Mouse (Mus musculus) gastrocnemius, postnatal 36 days (tissue): Measurements from ENCODE around the gene Idh3g. TPM values are rescaled to one million over a fixed set of nuclear protein-coding genes. Genes with fewer than 3 reads are reported as not detected.
"Not testable (repeated sequence)": the region's sequence is repeated elsewhere in the genome, so short reads cannot be mapped to it uniquely, and the experiment has no call there.

Source experiments
- DNase-seq, 2 experiments: peaks; one replicate each; pipeline ENCODE4 v3.0.0; 2022
- intact Hi-C: fragments of 180-260 bp; cut with DNase I; formaldehyde crosslinking; loops from one replicate; pipeline ENCODE4 v1.15.1; 2025
- total RNA-seq, 2 experiments: library from RNA; stranded (reverse); gene quantifications; 2 replicates each; pipeline ENCODE4 v1.2.3; 2021

Gene Idh3g
- total RNA-seq, 2 experiments from 2014 or later: 401 to 409 TPM

DNA sequence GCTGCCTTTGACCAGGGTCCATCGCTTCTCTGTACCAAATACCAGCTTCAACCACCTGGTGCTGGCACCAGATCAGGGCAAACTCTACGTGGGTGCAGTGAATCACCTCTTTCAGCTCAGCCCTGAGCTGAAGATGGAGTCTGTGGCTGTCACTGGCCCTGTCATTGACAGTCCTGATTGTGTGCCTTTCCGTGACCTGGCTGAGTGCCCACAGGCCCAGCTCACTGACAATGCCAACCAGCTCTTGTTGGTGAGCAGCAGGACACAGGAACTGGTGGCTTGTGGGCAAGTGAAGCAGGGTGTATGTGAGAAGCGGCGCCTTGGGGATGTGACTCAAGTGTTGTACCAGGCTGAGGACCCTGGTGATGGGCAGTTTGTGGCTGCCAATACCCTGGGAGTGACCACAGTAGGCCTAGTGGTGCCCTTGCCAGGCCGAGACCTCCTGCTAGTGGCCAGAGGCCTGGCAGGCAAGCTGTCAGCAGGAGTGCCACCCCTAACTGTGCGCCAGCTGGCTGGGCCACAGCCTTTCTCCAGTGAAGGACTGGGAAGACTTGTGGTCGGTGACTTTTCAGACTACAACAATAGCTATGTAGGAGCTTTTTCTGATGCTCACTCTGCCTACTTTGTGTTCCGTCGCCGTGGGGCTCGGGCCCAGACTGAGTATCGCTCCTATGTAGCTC lies 27.9 kb downstream of the Idh3g start:
- no peak for DNase-seq
- intact Hi-C loops: no loop called here

DNA sequence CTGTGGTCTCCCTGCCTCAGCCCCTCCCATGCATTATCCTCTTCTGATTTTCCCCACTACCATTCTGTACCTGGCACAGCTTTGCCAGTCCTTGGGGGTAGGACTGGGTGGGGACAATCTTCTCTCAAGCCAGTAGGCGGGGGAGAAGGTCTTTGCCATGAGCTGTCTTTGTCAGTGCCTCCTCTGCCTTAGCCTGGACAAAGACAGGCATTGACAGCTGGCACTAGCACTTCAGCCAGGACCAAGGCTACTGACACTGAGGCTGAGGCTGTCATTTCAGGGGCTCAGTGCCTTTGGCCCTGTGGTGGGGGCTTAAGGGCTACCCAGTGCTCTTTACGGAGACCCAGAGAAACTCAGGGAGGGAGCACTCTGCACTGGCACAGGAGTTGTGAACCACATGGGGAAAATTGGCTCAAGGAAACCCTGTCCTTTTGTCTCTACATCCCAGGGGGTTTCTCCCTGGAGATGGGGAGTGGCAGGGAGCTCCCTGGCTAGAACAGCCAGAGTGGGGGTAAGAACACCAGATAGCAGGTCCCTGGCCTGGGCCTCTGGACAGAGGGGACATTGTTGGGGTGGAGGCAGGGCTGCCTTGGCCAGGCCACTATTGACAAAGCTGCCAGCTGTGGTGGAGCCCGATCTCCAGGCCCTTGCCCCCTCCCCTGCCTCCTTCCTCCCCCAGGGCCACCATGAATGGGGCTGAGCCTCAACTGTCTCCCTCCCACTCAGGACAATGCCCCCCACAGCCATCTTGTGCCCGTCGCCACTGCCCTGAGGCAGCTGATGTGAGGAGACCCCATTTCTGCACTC lies 30.2 kb downstream of the Idh3g start, which contains the start of gene Plxnb3:
Plxnb3 (plus strand) TSS at position 757 of the 807 bp plus-strand sequence.
- intact Hi-C loops: no loop called here
- no peak for DNase-seq

DNA sequence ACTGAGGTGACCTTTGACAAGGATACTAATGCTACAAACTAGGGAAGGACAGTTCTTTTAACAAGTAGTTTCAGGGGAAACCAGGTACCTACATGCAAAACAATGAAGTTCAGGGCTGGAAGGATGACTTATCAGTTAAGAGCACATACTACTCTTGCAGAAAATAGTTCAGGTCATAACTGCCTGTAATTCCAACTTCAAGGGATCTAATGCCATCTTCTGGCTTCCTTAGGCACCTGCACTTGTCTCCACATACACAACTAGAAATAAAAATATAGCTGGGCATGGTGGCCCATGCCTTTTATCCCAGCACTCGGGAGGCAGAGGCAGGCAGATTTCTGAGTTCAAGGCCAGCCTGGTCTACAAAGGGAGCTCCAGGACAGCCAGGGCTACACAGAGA lies 37.7 kb downstream of the Idh3g start:
- intact Hi-C loops: no loop called here
- no peak for DNase-seq

DNA sequence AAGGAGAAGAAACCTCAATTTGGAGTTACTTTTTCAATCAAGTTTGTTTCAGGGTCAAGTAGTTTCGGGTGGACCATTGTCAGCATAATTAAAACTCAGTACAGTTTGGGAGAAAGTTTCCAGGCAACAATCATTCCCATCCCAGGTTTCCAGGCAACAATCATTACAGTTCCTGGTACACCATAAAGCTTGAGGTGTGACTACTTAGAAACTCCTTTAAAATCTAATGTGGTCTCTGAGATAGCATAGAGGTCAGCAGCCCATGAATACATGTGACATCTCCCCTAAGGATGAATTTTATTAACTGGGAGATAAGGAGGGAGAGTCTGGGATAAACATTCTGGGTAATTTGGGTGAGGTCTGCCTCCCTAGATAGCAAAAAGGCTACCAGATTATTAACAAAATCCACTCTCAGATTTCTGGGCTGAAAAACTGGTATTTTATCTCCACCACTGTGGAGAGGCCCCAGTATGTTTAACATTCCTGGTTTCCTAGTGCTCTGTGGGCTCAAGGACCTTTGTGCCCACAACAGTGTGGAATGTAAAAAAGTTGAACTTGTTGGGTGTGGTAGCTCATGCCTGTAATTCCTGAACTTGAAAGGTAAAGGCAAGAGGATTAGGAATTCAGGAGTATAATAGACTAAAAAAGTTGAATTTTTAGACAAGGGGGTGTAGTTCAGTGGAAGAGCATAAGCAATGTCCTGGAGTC lies 41.8 kb downstream of the Idh3g start:
- intact Hi-C loops: no loop called here
- no peak for DNase-seq

DNA sequence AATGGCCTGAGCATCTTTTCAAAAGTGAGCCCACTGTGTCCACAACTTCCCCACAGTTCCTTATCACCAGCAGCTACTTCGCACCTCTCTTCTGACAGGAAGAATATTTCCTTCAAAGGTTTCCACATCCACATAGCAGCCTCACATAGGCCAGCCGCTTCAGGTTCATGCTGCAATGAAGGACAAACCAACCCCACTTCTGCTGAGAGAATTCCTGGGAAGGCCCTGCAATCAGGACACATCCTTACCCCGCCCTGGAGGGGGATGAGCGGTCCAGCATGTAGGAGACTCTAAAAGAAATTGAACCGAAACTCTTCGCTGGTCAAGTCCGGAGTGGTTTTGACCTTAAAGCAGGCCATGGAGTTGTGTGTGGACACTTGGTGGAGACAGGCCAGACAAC lies 46.9 kb downstream of the Idh3g start:
- DNase-seq, intact Hi-C loops: not testable (repeated sequence)

DNA sequence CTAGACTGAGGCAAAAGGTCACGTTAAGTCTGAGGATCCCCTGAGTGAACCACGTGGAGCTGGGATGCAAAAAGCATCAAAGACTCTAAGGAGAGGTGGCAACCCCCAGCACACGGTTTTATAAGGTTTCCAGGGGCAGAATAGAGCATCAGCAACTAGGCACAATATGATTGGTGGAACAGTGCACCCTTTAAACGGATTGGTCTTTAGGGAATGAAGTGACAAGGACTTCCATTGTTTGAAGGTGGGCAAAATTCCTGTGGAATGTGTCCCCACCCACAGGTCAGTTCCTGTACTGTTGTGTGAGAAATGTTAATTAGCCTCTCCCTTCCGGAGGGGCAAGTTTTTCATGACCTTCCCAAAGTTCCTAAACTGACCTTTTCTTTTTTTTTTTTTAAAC lies 47.5 kb downstream of the Idh3g start:
- no peak for DNase-seq
- intact Hi-C loops: no loop called here

DNA sequence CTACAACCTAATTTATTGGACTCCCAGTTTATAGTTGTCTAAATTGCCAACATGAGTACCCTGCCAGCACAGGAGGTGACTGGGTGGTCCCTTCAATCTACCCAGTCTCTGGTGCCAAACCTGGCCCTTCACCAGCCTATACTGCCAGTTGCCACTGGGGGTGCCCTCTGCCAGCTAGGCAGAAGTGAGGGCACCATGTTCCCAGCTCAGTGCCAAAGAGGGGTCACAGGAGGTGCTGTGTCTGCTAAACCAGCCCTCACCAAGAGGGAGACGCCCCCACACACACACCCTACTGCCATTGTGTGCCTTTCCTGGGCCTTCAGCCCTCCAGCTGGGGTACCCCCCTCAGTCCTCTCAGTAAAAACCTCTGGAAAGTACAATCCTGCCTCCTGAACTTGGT lies 48.5 kb downstream of the Idh3g start:
- DNase-seq: no peak
- intact Hi-C loops: no loop called here

DNA sequence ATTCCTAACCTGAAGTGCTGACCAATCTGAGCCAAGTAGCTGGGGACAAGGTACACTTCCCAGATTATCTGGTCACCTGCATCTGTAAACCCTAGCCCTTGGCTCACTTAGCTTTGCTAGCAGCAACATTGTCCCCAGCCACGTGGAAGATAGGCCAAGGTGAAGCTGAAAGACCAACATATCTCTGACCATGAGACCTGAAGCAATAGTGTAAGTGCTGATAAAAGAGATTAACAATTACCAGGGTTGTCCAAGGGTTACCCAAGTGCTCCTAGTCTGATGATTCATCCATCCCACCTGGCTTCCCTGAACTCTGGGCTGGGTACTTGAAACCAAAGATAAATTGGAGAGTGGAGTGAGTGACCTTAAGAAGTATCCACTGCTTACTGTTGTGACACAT lies 55.8 kb downstream of the Idh3g start:
- DNase-seq: no peak
- intact Hi-C loops: no loop called here

Other genes starting within 250 kb of the Idh3g start
- not detected for gene Dusp9, start 147.5 kb downstream of the Idh3g start, total RNA-seq
- gene Pnck, start 126.8 kb downstream of the Idh3g start, total RNA-seq: 10 to 100 TPM in 1 of 2 experiments, 1 to 10 TPM in 1; 8.2 to 11.4 TPM
- gene Slc6a8, start 113.7 kb downstream of the Idh3g start, total RNA-seq: 100 to 1,000 TPM; 105 to 106 TPM
- 10 to 100 TPM; 45.9 to 47.7 TPM for gene Bcap31, start 70.7 kb downstream of the Idh3g start, total RNA-seq
- gene Abcd1, start 70.3 kb downstream of the Idh3g start, total RNA-seq: 10 to 100 TPM; 23.0 to 25.3 TPM
- under 1 TPM; 0.64 TPM for gene Plxnb3, start 29.8 kb downstream of the Idh3g start, total RNA-seq
- 10 to 100 TPM; 43.5 to 47.5 TPM for gene Srpk3, start 12.5 kb downstream of the Idh3g start, total RNA-seq
- 10 to 100 TPM; 69.3 to 83.2 TPM for gene Ssr4, start 131 bp upstream of the Idh3g start, total RNA-seq
- gene Pdzd4, start 38.1 kb upstream of the Idh3g start, total RNA-seq: under 1 TPM; 0.56 to 0.96 TPM
- gene Avpr2, start 105.2 kb upstream of the Idh3g start, total RNA-seq: not detected
- gene L1cam, start 109.2 kb upstream of the Idh3g start, total RNA-seq: 1 to 10 TPM; 1.8 to 2.3 TPM
- gene Arhgap4, start 135.0 kb upstream of the Idh3g start, total RNA-seq: 1 to 10 TPM in 1 of 2 experiments, under 1 TPM in 1; 0.67 to 1.0 TPM
- gene Naa10, start 135.0 kb upstream of the Idh3g start, total RNA-seq: 10 to 100 TPM; 52.9 to 57.1 TPM
- gene Renbp, start 144.0 kb upstream of the Idh3g start, total RNA-seq: 1 to 10 TPM; 1.8 to 2.5 TPM
- gene Hcfc1, start 179.5 kb upstream of the Idh3g start, total RNA-seq: 10 to 100 TPM; 30.2 to 32.1 TPM
- 10 to 100 TPM; 40.0 to 41.4 TPM for gene Irak1, start 237.0 kb upstream of the Idh3g start, total RNA-seq